Mouse (Mus musculus) small intestine, adult 2 months (tissue): ENCODE measurements around the gene 4833439L19Rik. TPM values are rescaled to one million over a fixed set of nuclear protein-coding genes. Genes with fewer than 3 reads are reported as not detected.
A peak's percentile ranks its signal among the peaks of the same experiment; 100 is the strongest.

ENCODE experiments used
- H3K27ac ChIP-seq: fragments of 200-500 bp; 2 replicates; pipeline ENCODE4 v1.5.1; 2012; ENCODE audit warnings: low read depth, low read length, control low read depth, inconsistent platforms; ENCODE audit not compliant: insufficient read depth
- H3K27me3 ChIP-seq: fragments of 200-500 bp; 2 replicates; pipeline ENCODE4 v1.6.1; 2012; ENCODE audit warnings: mild to moderate bottlenecking, moderate library complexity, low read length, inconsistent platforms; ENCODE audit not compliant: control insufficient read depth, insufficient read depth
- H3K36me3 ChIP-seq: fragments of 200-500 bp; 2 replicates; pipeline ENCODE4 v1.6.1; 2012; ENCODE audit warnings: mild to moderate bottlenecking, low read length, control low read depth, inconsistent platforms; ENCODE audit not compliant: control insufficient read depth, insufficient read depth
- H3K4me1 ChIP-seq: fragments of 200-500 bp; 2 replicates; pipeline ENCODE4 v1.6.1; 2012; ENCODE audit warnings: low read length, inconsistent platforms, mixed read lengths; ENCODE audit not compliant: control insufficient read depth, insufficient read depth, insufficient read length
- H3K4me3 ChIP-seq: fragments of 200-500 bp; 2 replicates; pipeline ENCODE4 v1.5.1; 2012; ENCODE audit warnings: low read depth, mild to moderate bottlenecking, control low read depth, inconsistent platforms, low read length, moderate library complexity
- CTCF ChIP-seq: fragments of 200-500 bp; IDR thresholded peaks from 2 replicates; pipeline ENCODE4 v1.5.1; 2012; ENCODE audit warnings: low read depth, mild to moderate bottlenecking, control low read depth, inconsistent platforms, low read length, moderate library complexity, mixed read lengths; ENCODE audit not compliant: insufficient replicate concordance, insufficient read length; ENCODE audit errors: extremely low read depth
- POLR2A ChIP-seq: fragments of 200-500 bp; IDR thresholded peaks from 2 replicates; pipeline ENCODE4 v1.6.1; 2012; ENCODE audit warnings: low read depth, mild to moderate bottlenecking, control low read depth, inconsistent platforms, low read length, moderate library complexity
- WGBS: fragments of 180-500 bp; shearing (Covaris S2); methylation state at CpG from one replicate; pipeline ENCODE4 v1.1.7; 2018; 5-methylcytosine and 5-hydroxymethylcytosine counted together
- polyA plus RNA-seq: library from polyadenylated mRNA; depleted of rRNA; stranded (reverse); fragments of >200 nt; gene quantifications from 2 replicates; pipeline ENCODE4 v1.2.3, GENCODE M21; 2012; rRNA removed

The 4833439L19Rik gene
- polyA plus RNA-seq, 1 experiment, result 166 TPM

DNA sequence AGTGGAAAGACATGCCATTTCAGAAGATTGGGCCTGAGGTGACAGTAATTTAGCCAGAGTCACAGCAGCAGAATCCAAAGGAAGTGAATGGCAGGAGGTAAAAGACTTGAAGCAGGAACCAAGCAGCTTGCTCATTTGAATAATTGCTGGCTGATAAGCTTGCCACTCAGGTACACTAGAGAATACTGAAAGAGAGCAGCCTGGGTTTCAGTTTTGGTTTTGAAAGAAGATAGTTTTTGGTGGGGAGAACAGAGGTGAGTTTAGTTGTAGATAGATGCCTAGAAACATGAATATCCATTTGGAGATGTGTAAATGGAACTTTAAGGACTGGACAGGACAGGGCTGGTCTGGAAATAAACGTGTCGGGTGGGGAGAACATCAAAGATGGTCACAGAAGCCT, 63.9 kb downstream of the 4833439L19Rik start:
- no peaks in the 10 kb centered on the region for H3K36me3 ChIP-seq
- H3K27ac ChIP-seq, result peak overlapping the region; percentile 67
- 30% methylated on average over 2 of the region's 2 CpGs for WGBS

More for the DNA sequence above, 63.9 kb downstream of the 4833439L19Rik start:
- TF ChIP-seq POLR2A, result no peak
- no peak for TF ChIP-seq CTCF
- H3K27me3 ChIP-seq, result no peaks in the 10 kb centered on the region
- peaks cover 3% of the 10 kb centered on the region for H3K4me1 ChIP-seq
- H3K4me3 ChIP-seq, result no peak overlapping the region

Other genes starting within 250 kb of the 4833439L19Rik start
- 3.1 and 5.5 TPM in 2 replicates for gene Cplx2, start 194.1 kb downstream of the 4833439L19Rik start, polyA plus RNA-seq
- gene Thoc3, start 96.6 kb downstream of the 4833439L19Rik start, polyA plus RNA-seq, result 23.9 and 29.7 TPM in 2 replicates
- 2.1 and 4.0 TPM in 2 replicates for gene Simc1, start 61.7 kb downstream of the 4833439L19Rik start, polyA plus RNA-seq
- gene Arl10, start 9.6 kb upstream of the 4833439L19Rik start, polyA plus RNA-seq, result 6.6 and 11.4 TPM in 2 replicates
- gene Nop16, start 24.7 kb upstream of the 4833439L19Rik start, polyA plus RNA-seq, result 2.3 and 2.4 TPM in 2 replicates
- 93.9 and 163 TPM in 2 replicates for gene Higd2a, start 24.8 kb upstream of the 4833439L19Rik start, polyA plus RNA-seq
- 34.7 and 84.6 TPM in 2 replicates for gene Cltb, start 45.9 kb upstream of the 4833439L19Rik start, polyA plus RNA-seq
- 11.1 and 14.5 TPM in 2 replicates for gene Faf2, start 56.3 kb upstream of the 4833439L19Rik start, polyA plus RNA-seq
- gene Rnf44, start 128.5 kb upstream of the 4833439L19Rik start, polyA plus RNA-seq, result 206 and 318 TPM in 2 replicates
- gene Cdhr2, start 136.0 kb upstream of the 4833439L19Rik start, polyA plus RNA-seq, result 473 and 1,001 TPM in 2 replicates
- 0.14 and 0.18 TPM in 2 replicates for gene Gprin1, start 184.4 kb upstream of the 4833439L19Rik start, polyA plus RNA-seq
- gene Sncb, start 201.2 kb upstream of the 4833439L19Rik start, polyA plus RNA-seq, result 0.37 and 0.63 TPM in 2 replicates
- not detected in 2 replicates for gene Eif4e1b, start 218.6 kb upstream of the 4833439L19Rik start, polyA plus RNA-seq
- 4.9 and 16.0 TPM in 2 replicates for gene Tspan17, start 223.9 kb upstream of the 4833439L19Rik start, polyA plus RNA-seq